Mouse (Mus musculus): Measurements from ENCODE around the gene Mettl9.
"Not testable (repeated sequence)": the region's sequence is repeated elsewhere in the genome, so short reads cannot be mapped to it uniquely, and the experiment has no call there.

DNA sequence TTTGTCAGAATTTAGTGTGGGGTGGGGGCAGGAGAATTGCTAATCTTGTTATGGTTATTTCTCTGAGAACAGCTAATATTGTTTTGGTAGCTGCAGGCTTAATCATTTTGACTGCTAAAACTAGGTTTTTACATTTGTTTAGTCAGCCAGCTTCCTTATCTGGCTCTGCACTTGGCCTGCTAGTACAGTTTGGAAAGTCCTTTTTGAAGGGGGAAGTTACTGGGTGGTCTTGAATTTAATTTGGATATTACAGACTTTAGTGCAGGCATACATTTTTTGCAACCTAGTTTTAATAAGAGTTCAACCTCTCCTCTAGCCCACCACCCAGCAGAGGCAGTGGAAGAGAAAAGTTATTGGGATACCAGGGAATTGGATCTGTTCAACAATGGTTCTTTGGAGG is 4.3 kb upstream of the Mettl9 start:
- TF ChIP-seq CTCF, POLR2A (IDR thresholded peaks at IDR 0.05; ENCODE audit: insufficient read depth, low read depth, low read length): not testable (repeated sequence)
